ENCODE assay signal across 9 mouse cellular contexts in the genomic region with DNA sequence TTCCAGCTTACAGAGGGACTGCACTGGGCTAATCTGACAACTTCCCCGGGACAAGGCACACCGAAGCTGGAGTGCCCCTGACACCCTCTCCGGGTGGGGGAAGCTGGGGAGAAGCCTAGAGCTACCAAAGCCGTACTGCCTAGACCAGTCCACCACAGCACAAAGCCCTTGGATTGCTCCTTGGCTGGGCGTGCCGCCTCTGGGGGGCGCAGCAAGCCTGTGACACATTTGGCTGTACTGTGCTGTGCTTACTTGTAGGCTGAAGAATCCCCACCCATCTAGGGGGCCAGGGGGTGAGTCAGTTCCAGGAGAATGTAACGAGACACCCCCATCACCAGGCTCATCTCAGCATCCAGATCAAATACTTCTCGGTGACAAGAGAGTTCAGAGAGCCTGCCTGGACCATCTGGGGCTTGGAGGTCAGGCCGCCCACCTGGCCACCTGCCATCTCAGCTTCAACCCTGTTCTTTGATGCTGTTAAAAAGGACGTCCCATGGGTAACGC. TPM values are rescaled to one million over a fixed set of nuclear protein-coding genes. Genes with fewer than 3 reads are reported as not detected.
A peak's percentile ranks its signal among the peaks of the same experiment; 100 is the strongest.
DNase-seq lines count a peak whose midpoint lies in the region; ATAC-seq and TF ChIP-seq lines count a peak whose summit lies in the region.
"Had no signal": no experiment of that assay in that cellular context is flagged by ENCODE, and none has a peak within 500 bp of the region (broad histone marks: within the 10 kb centered on the region; RNA-seq: fewer than 3 reads in every experiment).

No protein-coding gene starts in this region.

- no peak overlapping the region for H3K9ac ChIP-seq in forebrain, postnatal 0 days
- no peak overlapping the region for H3K9ac ChIP-seq in forebrain, embryonic 14.5 days (ENCODE audit: low read length)
- H3K9ac ChIP-seq in liver, adult 2 months (ENCODE audit: low read depth, low read length) = no peak overlapping the region
- H3K9ac ChIP-seq in liver, embryonic 12.5 days = no peak overlapping the region
- no peak overlapping the region for H3K9ac ChIP-seq in midbrain, embryonic 15.5 days
- H3K9ac ChIP-seq: midbrain, embryonic 13.5 days had no signal

- DNase-seq in forebrain, postnatal 0 days = no peak
- DNase-seq in forebrain, embryonic 14.5 days (ENCODE audit: low spot score) = no peak
- DNase-seq in liver, adult 2 months (ENCODE audit: extremely low read depth, low read depth, low spot score) = no peak
- peak; percentile 39 for DNase-seq in lung, postnatal 36 days
- no peak for DNase-seq in kidney, postnatal 10 days

- no peak overlapping the region for H3K27ac ChIP-seq in forebrain, postnatal 0 days (ENCODE audit: low read depth, low read length)
- no peak overlapping the region for H3K27ac ChIP-seq in forebrain, embryonic 14.5 days (ENCODE audit: low read depth, low read length)
- H3K27ac ChIP-seq in liver, adult 2 months (replicated peaks; ENCODE audit: insufficient read depth, low read depth, low read length) = no peak overlapping the region
- H3K27ac ChIP-seq in liver, embryonic 12.5 days = no peak overlapping the region
- no peak overlapping the region for H3K27ac ChIP-seq in midbrain, embryonic 15.5 days
- H3K27ac ChIP-seq: midbrain, embryonic 13.5 days had no signal

- no peak overlapping the region for H3K4me2 ChIP-seq in forebrain, postnatal 0 days (ENCODE audit: low read depth)
- no peak overlapping the region for H3K4me2 ChIP-seq in forebrain, embryonic 14.5 days (ENCODE audit: low read length)
- H3K4me2 ChIP-seq in liver, embryonic 12.5 days = no peak overlapping the region
- no peak overlapping the region for H3K4me2 ChIP-seq in midbrain, embryonic 15.5 days
- H3K4me2 ChIP-seq: midbrain, embryonic 13.5 days had no signal

- 78% methylated on average over 12 of the region's 12 CpGs for WGBS in forebrain, postnatal 0 days
- 80% methylated on average over 12 of the region's 12 CpGs for WGBS in forebrain, embryonic 14.5 days
- WGBS in liver, adult 2 months = 80% methylated on average over 12 of the region's 12 CpGs
- 60% methylated on average over 12 of the region's 12 CpGs for WGBS in liver, embryonic 12.5 days (ENCODE audit: insufficient replicate concordance)
- 81% methylated on average over 12 of the region's 12 CpGs for WGBS in midbrain, embryonic 15.5 days

- H3K36me3 ChIP-seq in forebrain, postnatal 0 days (ENCODE audit: insufficient read depth) = peaks cover 68% of the 10 kb centered on the region
- H3K36me3 ChIP-seq in forebrain, embryonic 14.5 days (ENCODE audit: control insufficient read depth, insufficient read depth, low read length) = peaks cover 85% of the 10 kb centered on the region
- peaks cover 3% of the 10 kb centered on the region for H3K36me3 ChIP-seq in liver, adult 2 months (ENCODE audit: control insufficient read depth, insufficient read depth, low read length)
- peaks cover 87% of the 10 kb centered on the region for H3K36me3 ChIP-seq in liver, embryonic 12.5 days
- H3K36me3 ChIP-seq in midbrain, embryonic 15.5 days (replicated peaks) = peaks cover 41% of the 10 kb centered on the region

- H3K4me1 ChIP-seq in forebrain, postnatal 0 days (ENCODE audit: insufficient read depth) = no peaks in the 10 kb centered on the region
- no peaks in the 10 kb centered on the region for H3K4me1 ChIP-seq in forebrain, embryonic 14.5 days (ENCODE audit: control insufficient read depth, insufficient read depth, low read length)
- no peaks in the 10 kb centered on the region for H3K4me1 ChIP-seq in liver, adult 2 months (ENCODE audit: control insufficient read depth, insufficient read depth, low read length)
- no peaks in the 10 kb centered on the region; the same call in 1 of the 2 replicates for H3K4me1 ChIP-seq in liver, embryonic 12.5 days
- no peaks in the 10 kb centered on the region for H3K4me1 ChIP-seq in midbrain, embryonic 15.5 days
- H3K4me1 ChIP-seq: midbrain, embryonic 13.5 days had no signal

- H3K9me3 ChIP-seq in forebrain, postnatal 0 days (ENCODE audit: low read length) = no peaks in the 10 kb centered on the region
- no peaks in the 10 kb centered on the region for H3K9me3 ChIP-seq in forebrain, embryonic 14.5 days (replicated peaks; ENCODE audit: control insufficient read depth, low read length)
- no peaks in the 10 kb centered on the region for H3K9me3 ChIP-seq in liver, embryonic 12.5 days (replicated peaks)
- H3K9me3 ChIP-seq in midbrain, embryonic 15.5 days = no peaks in the 10 kb centered on the region
- H3K9me3 ChIP-seq: midbrain, embryonic 13.5 days had no signal

- no peaks in the 10 kb centered on the region for H3K27me3 ChIP-seq in forebrain, postnatal 0 days (ENCODE audit: insufficient read depth, low read length)
- H3K27me3 ChIP-seq in forebrain, embryonic 14.5 days (replicated peaks; ENCODE audit: control insufficient read depth, insufficient read depth, low read length) = no peaks in the 10 kb centered on the region
- no peaks in the 10 kb centered on the region for H3K27me3 ChIP-seq in liver, adult 2 months (ENCODE audit: control insufficient read depth, insufficient read depth, low read length)
- H3K27me3 ChIP-seq in liver, embryonic 12.5 days (replicated peaks) = no peaks in the 10 kb centered on the region
- H3K27me3 ChIP-seq in midbrain, embryonic 15.5 days (replicated peaks) = no peaks in the 10 kb centered on the region
- H3K27me3 ChIP-seq: midbrain, embryonic 13.5 days had no signal

- H3K79me2 ChIP-seq in liver, adult 2 months (ENCODE audit: control insufficient read depth, insufficient read depth, low read length) = no peaks in the 10 kb centered on the region

- 0 out of 2 replicates have a peak, but pooled peaks have one; percentile 4 for TF ChIP-seq CTCF in forebrain, postnatal 0 days (IDR thresholded peaks at IDR 0.05; ENCODE audit: low read depth)
- peak; percentile 51 for TF ChIP-seq CTCF in liver, adult 2 months (IDR thresholded peaks at IDR 0.05; ENCODE audit: low read depth, low read length)

- ATAC-seq in forebrain, postnatal 0 days = peak; percentile 38; the same call in 1 of the 2 replicates
- no peak for ATAC-seq in forebrain, embryonic 14.5 days
- no peak; the same call in 1 of the 2 replicates for ATAC-seq in liver, embryonic 12.5 days
- peak; percentile 51; the same call in 1 of the 2 replicates for ATAC-seq in common myeloid progenitor, adult 5-6 weeks (replicated peaks; ENCODE audit: low read depth, poor library complexity, severe bottlenecking)
- no peak for ATAC-seq in midbrain, embryonic 15.5 days (replicated peaks)
- ATAC-seq: midbrain, embryonic 13.5 days had no signal

- no peak overlapping the region for H3K4me3 ChIP-seq in forebrain, postnatal 0 days (ENCODE audit: low read depth, low read length)
- H3K4me3 ChIP-seq in forebrain, embryonic 14.5 days (ENCODE audit: low read depth, low read length) = no peak overlapping the region
- H3K4me3 ChIP-seq in liver, adult 2 months (ENCODE audit: insufficient read depth, low read depth, low read length) = no peak overlapping the region
- H3K4me3 ChIP-seq in liver, embryonic 12.5 days = no peak overlapping the region
- H3K4me3 ChIP-seq in midbrain, embryonic 15.5 days = no peak overlapping the region
- H3K4me3 ChIP-seq: midbrain, embryonic 13.5 days had no signal

- TF ChIP-seq POLR2A in liver, adult 2 months (IDR thresholded peaks at IDR 0.05; ENCODE audit: extremely low read depth, insufficient read depth, low read length) = no peak

RNA-seq across cellular contexts. Expression of a gene that starts 10.9 kb away (rescaled TPM):
- 10.9 and 16.0 TPM in 2 replicates for total RNA-seq in forebrain, postnatal 0 days (2014; rRNA removed)
- 8.4 and 9.7 TPM in 2 replicates for polyA plus RNA-seq in forebrain, postnatal 0 days (2015; fragmentation: Nextera tagmentation; extraction: Ambion mirVana)
- polyA plus RNA-seq in forebrain, embryonic 14.5 days (2014; fragmentation: Nextera tagmentation; extraction: Ambion mirVana) = 9.4 and 10.8 TPM in 2 replicates
- 4.3 and 5.0 TPM in 2 replicates for total RNA-seq in liver, adult 2 months (2014; rRNA removed)
- polyA plus RNA-seq in liver, adult 2 months (2012; rRNA removed) = 10.5 and 12.5 TPM in 2 replicates
- polyA plus RNA-seq in liver, embryonic 12.5 days (2016; fragmentation: Nextera tagmentation; extraction: Ambion mirVana) = 9.5 and 9.6 TPM in 2 replicates
- 4.5 and 9.2 TPM in 2 replicates for total RNA-seq in common myeloid progenitor, adult 5-6 weeks (2017)
- polyA plus RNA-seq in midbrain, embryonic 15.5 days (2015; fragmentation: Nextera tagmentation; extraction: Ambion mirVana) = 14.9 and 15.5 TPM in 2 replicates

RNA-seq across cellular contexts. Expression of a gene that starts 33.0 kb away (rescaled TPM):
- total RNA-seq in forebrain, postnatal 0 days (2014; rRNA removed) = 0.14 and 0.23 TPM in 2 replicates
- 0.13 and 0.17 TPM in 2 replicates for polyA plus RNA-seq in forebrain, postnatal 0 days (2015; fragmentation: Nextera tagmentation; extraction: Ambion mirVana)
- not detected in 2 replicates for polyA plus RNA-seq in forebrain, embryonic 14.5 days (2014; fragmentation: Nextera tagmentation; extraction: Ambion mirVana)
- total RNA-seq in liver, adult 2 months (2014; rRNA removed) = 0.83 and 1.1 TPM in 2 replicates
- 0.92 and 1.4 TPM in 2 replicates for polyA plus RNA-seq in liver, adult 2 months (2012; rRNA removed)
- 1.6 and 1.7 TPM in 2 replicates for polyA plus RNA-seq in liver, embryonic 12.5 days (2016; fragmentation: Nextera tagmentation; extraction: Ambion mirVana)
- total RNA-seq in common myeloid progenitor, adult 5-6 weeks (2017) = 1.1 and 3.1 TPM in 2 replicates
- polyA plus RNA-seq in midbrain, embryonic 15.5 days (2015; fragmentation: Nextera tagmentation; extraction: Ambion mirVana) = 0.14 TPM in 1 of 2 replicates, not detected in the other

RNA-seq across cellular contexts. Expression of a gene that starts 36.0 kb away (rescaled TPM):
- 98.6 and 100 TPM in 2 replicates for total RNA-seq in forebrain, postnatal 0 days (2014; rRNA removed)
- 86.4 and 90.9 TPM in 2 replicates for polyA plus RNA-seq in forebrain, postnatal 0 days (2015; fragmentation: Nextera tagmentation; extraction: Ambion mirVana)
- 88.8 and 97.6 TPM in 2 replicates for polyA plus RNA-seq in forebrain, embryonic 14.5 days (2014; fragmentation: Nextera tagmentation; extraction: Ambion mirVana)
- total RNA-seq in liver, adult 2 months (2014; rRNA removed) = 0.46 and 0.94 TPM in 2 replicates
- 0.87 and 2.0 TPM in 2 replicates for polyA plus RNA-seq in liver, adult 2 months (2012; rRNA removed)
- 4.4 and 5.7 TPM in 2 replicates for polyA plus RNA-seq in liver, embryonic 12.5 days (2016; fragmentation: Nextera tagmentation; extraction: Ambion mirVana)
- total RNA-seq in common myeloid progenitor, adult 5-6 weeks (2017) = not detected in 2 replicates
- polyA plus RNA-seq in midbrain, embryonic 15.5 days (2015; fragmentation: Nextera tagmentation; extraction: Ambion mirVana) = 164 and 166 TPM in 2 replicates

RNA-seq across cellular contexts. Expression of a gene that starts 48.4 kb away (rescaled TPM):
- total RNA-seq in forebrain, postnatal 0 days (2014; rRNA removed) = 0.52 and 1.2 TPM in 2 replicates
- 1.7 TPM in 2 replicates for polyA plus RNA-seq in forebrain, postnatal 0 days (2015; fragmentation: Nextera tagmentation; extraction: Ambion mirVana)
- 0.89 and 1.3 TPM in 2 replicates for polyA plus RNA-seq in forebrain, embryonic 14.5 days (2014; fragmentation: Nextera tagmentation; extraction: Ambion mirVana)
- total RNA-seq in liver, adult 2 months (2014; rRNA removed) = 0.46 and 0.47 TPM in 2 replicates
- 0.88 and 1.3 TPM in 2 replicates for polyA plus RNA-seq in liver, adult 2 months (2012; rRNA removed)
- polyA plus RNA-seq in liver, embryonic 12.5 days (2016; fragmentation: Nextera tagmentation; extraction: Ambion mirVana) = 1.7 and 2.1 TPM in 2 replicates
- 0.55 TPM in 1 of 2 replicates, not detected in the other for total RNA-seq in common myeloid progenitor, adult 5-6 weeks (2017)
- 1.5 and 2.9 TPM in 2 replicates for polyA plus RNA-seq in midbrain, embryonic 15.5 days (2015; fragmentation: Nextera tagmentation; extraction: Ambion mirVana)

Comparison
In these comparisons a context has a peak if more than half of its experiments do, and no peak if none do; other contexts are left out.
1. ATAC-seq: peak in forebrain, postnatal 0 days (single experiment) and common myeloid progenitor, adult 5-6 weeks (single experiment); none in forebrain, embryonic 14.5 days (single experiment), liver, embryonic 12.5 days (single experiment) and midbrain, embryonic 15.5 days (single experiment).
2. RNA of a gene that starts 36.0 kb away (polyA plus RNA-seq): 164 to 166 TPM in midbrain, embryonic 15.5 days, 86.4 to 90.9 TPM in forebrain, postnatal 0 days and 88.8 to 97.6 TPM in forebrain, embryonic 14.5 days; 4.4 to 5.7 TPM in liver, embryonic 12.5 days and 0.87 to 2.0 TPM in liver, adult 2 months; every median in the first group is over 10 times any median in the second.